Mouse (Mus musculus) spleen, postnatal 36 days (tissue): ENCODE data around the gene Mastl.

ENCODE experiments used
- DNase-seq, 2 experiments: peaks; one replicate each; pipeline ENCODE4 v3.0.0; 2022; ENCODE audit warnings: low spot score in 2 of 2, mixed read lengths in 1 of 2

The Mastl gene

GRCm38 (mm10) chr2:23155777-23156607, at the start of gene Mastl, which contains the start of gene Yme1l1:
Gene Mastl, minus strand, starts transcription at chr2:23156024.
Gene Yme1l1, plus strand, starts transcription at chr2:23156369.
- DNase-seq, result peak; percentile 98 to 99

- DNase-seq, result no peak
These were observed 47.3 kb upstream of the Mastl start for GRCm38 (mm10) chr2:23202900-23203670.

GRCm38 (mm10) chr2:23201034-23201433, 45.2 kb upstream of the Mastl start:
- DNase-seq, result no peak

- no peak for DNase-seq
These were observed 38.5 kb upstream of the Mastl start for GRCm38 (mm10) chr2:23194366-23194765.

GRCm38 (mm10) chr2:23172305-23172704, 16.5 kb upstream of the Mastl start:
- DNase-seq, result no peak

- DNase-seq, result no peak
These were observed 821 bp upstream of the Mastl start for GRCm38 (mm10) chr2:23156608-23157081.

- peak in 1 of 2 experiments; percentile 8 for DNase-seq
These were observed 614 bp downstream of the Mastl start for GRCm38 (mm10) chr2:23155199-23155621.

- no peak for DNase-seq
These were observed 36.3 kb downstream of the Mastl start for GRCm38 (mm10) chr2:23119573-23119972.

- no peak for DNase-seq
These were observed 53.6 kb downstream of the Mastl start for GRCm38 (mm10) chr2:23102266-23102665.

GRCm38 (mm10) chr2:23097028-23097427, 58.8 kb downstream of the Mastl start:
- DNase-seq, result peak; percentile 10 to 15

- peak; percentile 11 to 38 for DNase-seq
These were observed 63.6 kb downstream of the Mastl start for GRCm38 (mm10) chr2:23092216-23092615.

- no peak for DNase-seq
These were observed 71.3 kb downstream of the Mastl start for GRCm38 (mm10) chr2:23084540-23084939.

GRCm38 (mm10) chr2:23078588-23078987, 77.2 kb downstream of the Mastl start:
- DNase-seq, result no peak

- no peak for DNase-seq
These were observed 78.1 kb downstream of the Mastl start for GRCm38 (mm10) chr2:23077693-23078092.

- no peak for DNase-seq
These were observed 79.0 kb downstream of the Mastl start for GRCm38 (mm10) chr2:23076783-23077182.

- DNase-seq, result no peak
These were observed 80.0 kb downstream of the Mastl start for GRCm38 (mm10) chr2:23075846-23076245.

GRCm38 (mm10) chr2:23071406-23071805, 84.4 kb downstream of the Mastl start:
- DNase-seq, result no peak

GRCm38 (mm10) chr2:23070491-23070890, 85.3 kb downstream of the Mastl start:
- no peak for DNase-seq

GRCm38 (mm10) chr2:23068894-23069744, 86.7 kb downstream of the Mastl start:
- peak; percentile 96 to 97 for DNase-seq

- no peak for DNase-seq
These were observed 87.5 kb downstream of the Mastl start for GRCm38 (mm10) chr2:23068370-23068737.

- peak; percentile 98 for DNase-seq
These were observed 88.1 kb downstream of the Mastl start, which contains the start of gene Acbd5 for GRCm38 (mm10) chr2:23067552-23068369. Gene Acbd5, plus strand, starts transcription at chr2:23068167.
